Mouse (Mus musculus) heart, adult 2 months (tissue): Measurements from ENCODE around the gene Sept3.

Source experiments
- CTCF ChIP-seq: fragments of 200-600 bp; IDR thresholded peaks from 2 replicates; pipeline ENCODE4 v1.8.1; 2022; ENCODE audit warnings: antibody characterized with exemption, mild to moderate bottlenecking, moderate library complexity
- EP300 ChIP-seq: fragments of 200-500 bp; IDR thresholded peaks from 2 replicates; pipeline ENCODE4 v1.6.1; 2011; ENCODE audit warnings: low read depth, low read length, control low read depth; ENCODE audit not compliant: insufficient read depth
- POLR2A ChIP-seq: fragments of 200-500 bp; IDR thresholded peaks from 2 replicates; pipeline ENCODE4 v1.6.1; 2011; ENCODE audit warnings: mild to moderate bottlenecking, low read depth, low read length, control low read depth; ENCODE audit not compliant: insufficient read depth

DNA sequence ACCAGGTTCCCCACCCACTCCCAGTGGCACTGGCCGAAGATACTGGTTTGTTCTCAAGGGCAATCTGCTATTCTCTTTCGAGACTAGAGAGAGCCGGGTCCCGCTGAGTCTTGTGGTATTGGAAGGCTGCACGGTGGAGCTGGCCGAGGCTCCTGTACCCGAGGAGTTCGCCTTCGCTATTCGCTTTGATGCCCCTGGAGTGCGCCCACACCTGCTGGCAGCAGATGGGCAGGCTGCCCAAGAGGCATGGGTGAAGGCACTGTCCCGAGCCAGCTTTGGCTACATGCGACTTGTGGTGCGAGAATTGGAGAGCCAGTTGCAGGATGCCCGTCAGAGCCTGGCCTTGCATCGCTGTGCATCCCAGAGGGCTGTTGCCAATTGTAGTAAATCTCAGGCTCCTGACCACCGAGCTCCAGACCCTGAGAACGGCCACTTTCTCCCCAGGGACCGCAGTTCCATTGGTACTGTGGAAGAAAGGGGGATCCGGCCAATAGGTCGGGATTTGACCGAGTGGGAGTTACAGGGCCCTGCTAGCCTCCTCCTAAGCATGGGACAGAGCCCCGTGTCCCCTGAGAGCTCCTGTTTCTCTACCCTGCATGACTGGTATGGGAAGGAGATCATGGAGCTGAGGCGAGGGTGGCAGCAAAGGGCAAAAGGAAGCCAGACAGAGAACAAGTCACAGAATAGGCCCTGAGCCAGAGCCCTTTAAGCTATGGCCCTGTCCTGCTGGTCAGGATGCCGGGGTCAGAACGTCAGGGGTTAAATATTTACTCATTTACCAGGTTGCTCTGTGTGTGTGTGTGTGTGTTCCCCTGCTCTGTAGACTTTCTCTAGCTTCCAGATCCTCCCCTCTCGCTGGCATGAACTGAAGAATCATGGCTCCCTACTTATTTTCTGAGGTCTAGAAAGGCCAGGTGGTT, 68.9 kb downstream of the Sept3 start:
- TF ChIP-seq EP300 (no peak), CTCF (no peak), POLR2A (no peak)
